In genomic region chr13:34246821-34247220, GRCm38 (mm10) we compare ENCODE assay signal across 27 mouse cellular contexts.
DNase-seq lines count a peak whose midpoint lies in the region; ATAC-seq and TF ChIP-seq lines count a peak whose summit lies in the region.
"Had no signal": no experiment of that assay in that cellular context is flagged by ENCODE, and none has a peak within 500 bp of the region (broad histone marks: within the 10 kb centered on the region; RNA-seq: fewer than 3 reads in every experiment).

No protein-coding gene starts in this region.

- no peak overlapping the region for H3K4me3 ChIP-seq in liver, postnatal 0 days (ENCODE audit: low read depth, low read length)
- no peak overlapping the region for H3K4me3 ChIP-seq in liver, embryonic 12.5 days
- H3K4me3 ChIP-seq in embryonic facial prominence, embryonic 10.5 days = no peak overlapping the region
- no peak overlapping the region for H3K4me3 ChIP-seq in intestine, embryonic 15.5 days (replicated peaks)
- no peak overlapping the region for H3K4me3 ChIP-seq in stomach, embryonic 16.5 days (replicated peaks; ENCODE audit: low read length)
- H3K4me3 ChIP-seq: erythroblast, embryonic 14.5 days; forebrain, embryonic 12.5 days; heart, embryonic 13.5 days; limb, embryonic 10.5 days; limb, embryonic 15.5 days; megakaryocyte, embryonic 14.5 days; midbrain, embryonic 13.5 days had no signal

- 51% methylated on average over 3 of the region's 3 CpGs for WGBS in liver, postnatal 0 days (ENCODE audit: insufficient replicate concordance)
- WGBS in liver, embryonic 12.5 days (ENCODE audit: insufficient replicate concordance) = 70% methylated on average over 3 of the region's 3 CpGs
- WGBS in embryonic facial prominence, embryonic 10.5 days = 62% methylated on average over 3 of the region's 3 CpGs
- 37% methylated on average over 3 of the region's 3 CpGs for whole genome bisulfite sequencing in intestine, embryonic 15.5 days
- WGBS in stomach, embryonic 16.5 days = 42% methylated on average over 3 of the region's 3 CpGs

- no peak for TF ChIP-seq CTCF in liver, postnatal 0 days (IDR thresholded peaks at IDR 0.05; ENCODE audit: low read depth)

- no peak for TF ChIP-seq EP300 in liver, postnatal 0 days (IDR thresholded peaks at IDR 0.05; ENCODE audit: low read depth)

- peak; percentile 40; the same call in 1 of the 2 replicates for ATAC-seq in liver, postnatal 0 days
- ATAC-seq in liver, embryonic 12.5 days = no peak
- ATAC-seq in intestine, embryonic 15.5 days = peak; percentile 55
- peak; percentile 49; the same call in 1 of the 2 replicates for ATAC-seq in stomach, embryonic 16.5 days (ENCODE audit: insufficient read depth, low FRiP score)
- ATAC-seq in cerebellum, adult (ENCODE audit: insufficient number of reproducible peaks, low FRiP score, low TSS enrichment) = no peak
- ATAC-seq: CD4-positive, CD25-positive, alpha-beta regulatory T cell, adult 4 months; hindbrain, embryonic 16.5 days; midbrain, embryonic 13.5 days had no signal

- no peaks in the 10 kb centered on the region for H3K27me3 ChIP-seq in liver, postnatal 0 days (ENCODE audit: insufficient read depth, low read length)
- no peaks in the 10 kb centered on the region for H3K27me3 ChIP-seq in liver, embryonic 12.5 days (replicated peaks)
- H3K27me3 ChIP-seq in embryonic facial prominence, embryonic 10.5 days (replicated peaks; ENCODE audit: low read depth, poor library complexity, severe bottlenecking) = peaks cover 23% of the 10 kb centered on the region
- no peaks in the 10 kb centered on the region for H3K27me3 ChIP-seq in intestine, embryonic 15.5 days (replicated peaks)
- H3K27me3 ChIP-seq in stomach, embryonic 16.5 days (ENCODE audit: control insufficient read depth, insufficient read depth, low read length) = no peaks in the 10 kb centered on the region
- H3K27me3 ChIP-seq: heart, embryonic 13.5 days; limb, embryonic 15.5 days; megakaryocyte, embryonic 14.5 days; midbrain, embryonic 13.5 days had no signal

- H3K9ac ChIP-seq in liver, postnatal 0 days (replicated peaks) = no peak overlapping the region
- H3K9ac ChIP-seq in liver, embryonic 12.5 days = no peak overlapping the region
- H3K9ac ChIP-seq in intestine, embryonic 15.5 days = no peak overlapping the region
- H3K9ac ChIP-seq in stomach, embryonic 16.5 days (ENCODE audit: low read length) = no peak overlapping the region
- H3K9ac ChIP-seq: forebrain, embryonic 12.5 days; heart, embryonic 13.5 days; limb, embryonic 15.5 days; midbrain, embryonic 13.5 days had no signal

- H3K27ac ChIP-seq in liver, postnatal 0 days (ENCODE audit: low read depth) = no peak overlapping the region
- no peak overlapping the region for H3K27ac ChIP-seq in liver, embryonic 12.5 days
- H3K27ac ChIP-seq in embryonic facial prominence, embryonic 10.5 days (replicated peaks) = 0 out of 2 replicates have a peak overlapping the region, but pooled peaks have one; percentile 24
- no peak overlapping the region for H3K27ac ChIP-seq in intestine, embryonic 15.5 days
- H3K27ac ChIP-seq in stomach, embryonic 16.5 days (ENCODE audit: low read length) = peak overlapping the region; percentile 34; the same call in 1 of the 2 replicates
- H3K27ac ChIP-seq: forebrain, embryonic 12.5 days; heart, embryonic 13.5 days; limb, embryonic 10.5 days; limb, embryonic 15.5 days; midbrain, embryonic 13.5 days had no signal

- H3K4me2 ChIP-seq in liver, postnatal 0 days (ENCODE audit: low read depth, low read length) = no peak overlapping the region
- H3K4me2 ChIP-seq in liver, embryonic 12.5 days = no peak overlapping the region
- H3K4me2 ChIP-seq in intestine, embryonic 15.5 days (replicated peaks) = no peak overlapping the region
- H3K4me2 ChIP-seq in stomach, embryonic 16.5 days (ENCODE audit: low read depth, low read length) = no peak overlapping the region
- H3K4me2 ChIP-seq: forebrain, embryonic 12.5 days; heart, embryonic 13.5 days; limb, embryonic 15.5 days; midbrain, embryonic 13.5 days had no signal

- no peak for DNase-seq in liver, postnatal 0 days
- DNase-seq in embryonic facial prominence, embryonic 10.5 days (ENCODE audit: low spot score) = no peak
- DNase-seq in embryo, embryonic 10 days (ENCODE audit: low spot score) = no peak
- DNase-seq: adrenal gland, postnatal 14 days; cerebellum, adult 11-12 months; cerebellum, adult 9-11 months; gastrocnemius, postnatal 10 days; heart, postnatal 10 days; kidney, adult 18-20 months; kidney, postnatal 36 days; layer of hippocampus, postnatal 36 days; lung, postnatal 10 days; retina, postnatal 1 day; right cerebral cortex, postnatal 14 days had no signal

- 0 out of 2 replicates have a peak, but pooled peaks cover 2% of the 10 kb centered on the region for H3K36me3 ChIP-seq in liver, postnatal 0 days (replicated peaks; ENCODE audit: insufficient read depth, low read length)
- H3K36me3 ChIP-seq in liver, embryonic 12.5 days = peaks cover 47% of the 10 kb centered on the region
- no peaks in the 10 kb centered on the region for H3K36me3 ChIP-seq in embryonic facial prominence, embryonic 10.5 days (replicated peaks)
- H3K36me3 ChIP-seq in intestine, embryonic 15.5 days = no peaks in the 10 kb centered on the region
- H3K36me3 ChIP-seq in stomach, embryonic 16.5 days (ENCODE audit: control insufficient read depth, insufficient read depth, low read length) = no peaks in the 10 kb centered on the region
- H3K36me3 ChIP-seq: forebrain, embryonic 12.5 days; heart, embryonic 13.5 days; limb, embryonic 10.5 days; limb, embryonic 15.5 days; midbrain, embryonic 13.5 days had no signal

- H3K9me3 ChIP-seq in liver, postnatal 0 days (ENCODE audit: low read length) = no peaks in the 10 kb centered on the region
- H3K9me3 ChIP-seq in liver, embryonic 12.5 days (replicated peaks) = no peaks in the 10 kb centered on the region
- H3K9me3 ChIP-seq in embryonic facial prominence, embryonic 10.5 days = no peaks in the 10 kb centered on the region
- H3K9me3 ChIP-seq in intestine, embryonic 15.5 days = no peaks in the 10 kb centered on the region
- no peaks in the 10 kb centered on the region for H3K9me3 ChIP-seq in stomach, embryonic 16.5 days (replicated peaks; ENCODE audit: control insufficient read depth, low read length)
- H3K9me3 ChIP-seq: forebrain, embryonic 12.5 days; heart, embryonic 13.5 days; limb, embryonic 10.5 days; limb, embryonic 15.5 days; megakaryocyte, embryonic 14.5 days; midbrain, embryonic 13.5 days had no signal

- peaks cover 17% of the 10 kb centered on the region for H3K4me1 ChIP-seq in liver, postnatal 0 days (ENCODE audit: insufficient read depth)
- H3K4me1 ChIP-seq in liver, embryonic 12.5 days = peaks cover 32% of the 10 kb centered on the region
- peaks cover 53% of the 10 kb centered on the region for H3K4me1 ChIP-seq in embryonic facial prominence, embryonic 10.5 days
- peaks cover 9% of the 10 kb centered on the region for H3K4me1 ChIP-seq in intestine, embryonic 15.5 days (replicated peaks)
- peaks cover 26% of the 10 kb centered on the region for H3K4me1 ChIP-seq in stomach, embryonic 16.5 days (ENCODE audit: control insufficient read depth, insufficient read depth, low read length)

Comparison
In these comparisons a context has a peak if more than half of its experiments do, and no peak if none do; other contexts are left out.
1. ATAC-seq: peak in liver, postnatal 0 days (single experiment), intestine, embryonic 15.5 days (single experiment) and stomach, embryonic 16.5 days (single experiment); none in liver, embryonic 12.5 days (single experiment) and cerebellum, adult (single experiment).
2. H3K27ac ChIP-seq: peak in embryonic facial prominence, embryonic 10.5 days (single experiment) and stomach, embryonic 16.5 days (single experiment); none in liver, postnatal 0 days (single experiment), liver, embryonic 12.5 days (single experiment) and intestine, embryonic 15.5 days (single experiment).